Mouse (Mus musculus): ENCODE results near the gene BC017158.
A peak's percentile ranks its signal among the peaks of the same experiment; 100 is the strongest.
"Not testable (repeated sequence)": the region's sequence is repeated elsewhere in the genome, so short reads cannot be mapped to it uniquely, and the experiment has no call there.

The BC017158 gene

DNA sequence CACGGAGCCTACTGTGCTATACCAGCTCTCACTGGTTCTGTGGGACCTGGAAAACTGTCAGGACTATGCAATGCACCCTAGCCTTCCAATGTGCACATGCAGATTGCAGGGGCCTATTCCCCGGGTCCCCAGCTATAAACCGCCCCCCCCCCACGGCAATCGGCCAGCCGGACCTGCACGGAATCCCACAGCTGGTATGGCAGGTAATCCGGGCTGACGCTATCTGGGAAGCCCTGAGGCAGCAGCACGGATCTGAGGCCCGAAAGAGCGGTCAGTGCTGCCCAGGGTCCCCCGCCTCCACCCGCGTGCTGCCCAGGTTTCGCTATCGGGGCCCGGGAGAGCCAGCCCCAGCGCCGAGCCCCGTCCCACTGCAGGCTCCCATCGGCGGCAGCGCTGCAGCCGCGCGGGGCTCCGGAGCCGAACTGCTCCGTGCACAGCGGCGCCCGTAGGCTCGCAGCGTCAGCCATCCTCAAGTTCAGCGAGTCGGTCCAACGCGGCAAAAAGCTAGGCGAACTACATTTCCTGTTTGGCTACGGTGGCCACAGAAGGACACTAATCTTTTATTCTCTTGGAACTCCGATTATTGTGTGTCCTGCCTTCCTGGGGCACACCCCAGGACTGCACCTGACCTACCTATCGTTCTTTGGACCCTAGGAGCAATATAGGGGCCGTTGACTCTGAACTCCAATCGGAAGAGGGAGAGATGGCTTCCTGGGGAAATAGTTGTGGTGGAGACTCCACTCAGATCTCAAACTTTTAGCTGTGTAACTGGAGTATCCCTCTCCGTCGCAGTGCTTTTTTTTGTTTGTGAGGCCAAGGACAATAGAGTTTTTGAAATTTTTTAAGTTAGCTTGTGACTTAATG, at the start of gene BC017158:
TSS of gene BC017158 (minus strand) at position 554 of the 864 bp plus-strand sequence.
- peak; percentile 78 for DNase-seq

- DNase-seq = no peak
Observed at GRCm38 (mm10) chr7:128346991-128347390, 49.0 kb upstream of the BC017158 start.

DNA sequence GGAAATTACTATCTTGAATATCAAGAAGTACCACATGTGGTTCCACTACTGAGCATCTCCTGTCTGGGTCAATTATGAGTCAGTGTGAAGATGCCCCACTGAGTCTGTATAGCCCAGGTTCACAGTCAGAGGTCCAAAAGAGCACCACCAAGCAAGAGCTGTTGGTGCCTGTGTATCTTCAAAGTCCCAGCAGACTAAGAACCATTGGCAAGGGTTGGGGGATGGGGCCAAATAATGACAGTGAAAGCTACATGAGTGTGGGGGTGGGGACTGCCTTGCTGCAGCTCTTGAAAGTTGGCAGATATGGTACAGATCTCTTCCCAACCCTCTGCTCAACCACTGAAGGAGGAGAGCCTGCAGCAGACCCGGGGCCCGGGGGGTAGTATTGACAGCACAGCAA, 48.6 kb upstream of the BC017158 start:
- no peak for DNase-seq

DNA sequence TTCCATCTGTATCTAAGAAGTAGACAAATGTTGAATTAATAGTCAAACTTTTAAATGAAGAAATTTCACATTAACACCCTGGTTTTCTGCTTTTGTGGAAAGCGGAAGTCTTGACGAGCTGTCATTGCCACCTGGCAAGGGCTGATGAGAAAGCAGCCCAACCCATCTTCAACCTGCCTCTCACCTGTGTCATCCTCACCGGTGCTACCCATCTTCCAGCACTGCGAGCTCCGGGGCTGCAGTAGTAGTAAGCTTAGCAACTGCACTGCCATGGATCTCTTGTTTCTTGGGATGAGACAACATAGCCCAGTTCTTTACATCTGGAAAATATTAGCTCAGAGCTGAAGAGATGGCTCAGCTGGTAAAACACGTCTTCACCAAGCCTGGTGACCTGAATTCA, 47.7 kb upstream of the BC017158 start:
- no peak for DNase-seq

GRCm38 (mm10) chr7:128344928-128345653, 47.1 kb upstream of the BC017158 start:
- DNase-seq = peak; percentile 74

DNA sequence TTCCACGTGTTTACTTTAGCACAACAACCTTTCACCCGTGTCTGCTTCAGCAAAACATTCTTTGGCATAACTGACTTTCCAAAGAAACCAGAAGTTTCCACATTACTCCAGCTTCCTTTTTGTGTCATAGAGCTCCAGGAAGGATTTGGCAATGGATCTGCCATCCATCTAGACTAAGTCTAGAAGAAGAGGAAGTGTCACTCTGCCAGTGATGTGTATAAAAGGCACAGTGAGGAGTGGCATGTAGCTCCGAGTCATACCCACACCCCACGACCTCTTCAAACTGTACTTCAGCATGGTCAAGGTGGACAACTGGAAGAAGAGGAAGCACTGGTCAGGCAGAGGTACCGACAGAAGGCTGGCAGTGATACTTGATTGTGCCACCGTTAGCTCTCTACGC, 46.5 kb upstream of the BC017158 start:
- DNase-seq = no peak

DNA sequence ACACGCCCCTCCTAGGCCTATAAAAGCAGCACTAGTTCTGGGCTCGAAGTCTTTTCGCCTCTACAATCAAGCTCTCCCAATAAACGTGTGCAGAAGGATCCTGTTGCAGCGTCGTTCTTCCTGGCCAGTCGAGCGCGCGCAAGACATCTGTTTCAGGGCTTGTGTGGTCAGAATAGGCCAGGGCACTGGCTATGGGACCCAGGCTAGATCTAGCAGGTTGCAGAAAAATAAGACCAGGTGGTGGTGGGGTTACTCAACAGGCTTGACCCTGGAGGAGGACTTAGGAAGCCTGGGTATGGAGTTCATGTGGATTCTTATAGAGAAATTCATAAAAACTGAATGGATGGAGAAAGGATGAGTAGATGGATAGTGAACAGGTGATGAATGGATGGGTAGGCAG, 44.7 kb upstream of the BC017158 start:
- not testable (repeated sequence) for DNase-seq

DNA sequence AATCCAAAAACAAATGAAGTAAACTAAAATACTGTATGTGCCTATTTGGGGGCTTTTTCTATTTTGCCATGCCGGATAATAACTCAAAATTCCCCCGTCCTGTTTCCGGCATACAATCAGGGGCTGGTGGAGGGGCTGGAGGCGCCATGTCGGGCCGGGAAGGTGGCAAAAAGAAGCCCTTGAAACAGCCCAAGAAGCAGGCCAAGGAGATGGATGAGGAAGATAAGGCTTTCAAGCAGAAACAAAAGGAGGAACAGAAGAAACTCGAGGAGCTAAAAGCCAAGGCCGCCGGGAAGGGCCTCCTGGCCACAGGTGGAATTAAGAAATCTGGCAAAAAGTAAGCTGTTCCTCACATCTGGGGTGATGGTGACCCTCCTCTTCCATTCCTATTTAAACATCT, 42.4 kb upstream of the BC017158 start:
- DNase-seq = not testable (repeated sequence)

- DNase-seq = no peak
Observed at GRCm38 (mm10) chr7:128332896-128333295, 34.9 kb upstream of the BC017158 start.

GRCm38 (mm10) chr7:128330981-128331380, 33.0 kb upstream of the BC017158 start:
- DNase-seq = no peak

DNA sequence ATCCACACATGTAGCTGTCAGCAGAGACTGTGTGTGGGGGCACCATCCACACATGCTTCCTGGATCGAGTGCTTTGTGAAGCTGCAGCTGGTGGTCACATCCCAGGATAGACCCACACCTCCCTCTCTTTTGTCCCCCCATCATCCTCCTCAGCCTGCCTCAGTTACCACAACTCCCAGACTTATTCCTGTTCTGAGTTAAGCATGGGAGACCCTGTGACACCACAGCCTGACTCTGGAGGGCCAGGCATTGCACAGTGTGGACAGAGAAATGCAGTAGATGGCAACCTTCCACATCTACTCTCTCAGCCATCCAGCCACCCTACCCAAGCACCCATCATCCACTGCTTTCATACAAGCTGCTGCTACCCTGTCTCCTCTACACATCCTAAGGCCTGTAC, 27.0 kb upstream of the BC017158 start:
- DNase-seq = no peak

- no peak for DNase-seq
Observed at GRCm38 (mm10) chr7:128321260-128321659, 23.3 kb upstream of the BC017158 start.

GRCm38 (mm10) chr7:128320219-128320816, 22.3 kb upstream of the BC017158 start:
- DNase-seq = no peak

GRCm38 (mm10) chr7:128319140-128319539, 21.2 kb upstream of the BC017158 start:
- no peak for DNase-seq

- DNase-seq = no peak
Observed at GRCm38 (mm10) chr7:128317011-128317410, 19.0 kb upstream of the BC017158 start.

DNA sequence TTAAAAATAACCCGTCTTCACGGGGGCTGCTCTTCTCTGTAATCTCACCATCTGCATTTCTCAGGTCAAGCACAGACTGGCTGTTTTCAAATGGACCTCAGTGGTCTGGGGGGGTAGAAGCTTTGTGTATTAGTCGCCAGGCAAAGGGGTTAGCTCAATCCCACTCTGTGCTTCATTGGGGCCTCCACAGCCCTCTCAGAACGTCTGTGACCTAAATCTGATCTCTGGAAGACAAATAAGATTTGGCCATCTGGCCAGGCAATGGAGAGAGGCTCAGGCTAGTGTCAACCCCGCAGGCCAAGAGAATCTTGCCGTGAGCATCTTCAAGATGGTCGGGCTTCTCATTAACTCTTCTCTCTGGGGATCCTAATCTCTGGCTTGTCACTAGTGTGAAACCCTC, 16.5 kb upstream of the BC017158 start:
- no peak for DNase-seq

DNA sequence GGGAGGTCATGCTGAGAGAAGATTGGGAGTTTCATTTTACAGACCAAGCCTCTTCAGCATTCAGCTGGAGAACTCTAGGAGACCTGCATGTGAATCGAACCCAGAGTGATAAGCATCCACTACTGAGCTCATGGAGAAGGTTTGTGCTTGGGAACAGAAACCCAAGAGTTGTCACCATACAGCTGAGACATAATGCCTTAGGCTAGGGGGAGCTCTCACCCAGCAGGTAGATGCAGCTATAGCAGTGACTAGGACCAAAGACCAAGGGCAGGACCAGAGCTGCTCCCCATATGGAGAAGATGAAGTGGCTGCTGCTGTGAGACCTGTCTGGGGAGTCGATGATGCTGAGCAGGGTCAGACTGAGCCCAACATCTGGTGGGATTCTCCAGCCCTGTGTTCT, 15.6 kb upstream of the BC017158 start:
- DNase-seq = no peak

- no peak for DNase-seq
Observed at GRCm38 (mm10) chr7:128312375-128313059, 14.5 kb upstream of the BC017158 start.

GRCm38 (mm10) chr7:128311811-128312210, 13.8 kb upstream of the BC017158 start:
- no peak for DNase-seq

DNA sequence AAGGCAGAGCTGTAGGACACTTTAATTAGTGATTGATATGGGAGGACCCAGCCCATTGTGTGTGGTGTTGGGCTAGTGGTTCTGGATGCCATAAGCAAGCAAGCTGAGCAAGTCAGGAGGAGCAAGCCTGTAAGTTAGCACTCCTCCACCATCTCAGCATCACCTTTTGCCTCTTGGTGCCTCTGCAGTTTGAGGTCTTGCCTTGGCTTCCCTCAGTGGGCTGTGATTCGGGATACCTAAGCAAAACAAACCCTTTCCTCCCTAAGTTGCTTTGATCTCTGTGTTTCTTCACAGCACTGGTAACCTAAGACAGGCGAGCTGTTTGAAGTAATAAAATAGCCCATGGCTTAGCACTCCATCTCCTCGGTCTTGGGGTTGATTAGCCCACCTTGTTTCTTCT, 13.3 kb upstream of the BC017158 start:
- DNase-seq = no peak

DNA sequence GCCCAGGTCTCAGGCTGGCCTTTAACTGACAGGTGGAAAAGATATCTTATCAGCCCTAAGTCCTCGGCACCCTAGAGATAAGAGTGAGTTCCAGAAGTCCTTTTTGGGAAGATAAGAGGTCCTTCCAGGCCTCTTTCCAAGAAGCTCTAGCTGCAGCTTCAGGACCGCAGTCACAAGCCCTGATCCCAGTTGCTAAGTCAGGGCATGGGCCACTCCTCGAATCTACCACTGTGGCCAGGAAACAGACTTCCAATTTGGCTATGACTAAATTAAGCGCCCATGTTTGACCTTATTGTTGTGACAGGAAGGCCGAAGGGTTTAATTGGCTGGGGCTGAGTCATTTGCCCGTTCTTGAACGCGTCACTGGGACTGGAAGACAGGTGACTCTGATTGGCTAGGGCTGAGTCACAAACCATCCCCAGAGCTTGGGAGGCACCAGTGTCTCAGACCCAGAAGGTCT, 12.3 kb upstream of the BC017158 start:
- no peak for DNase-seq

GRCm38 (mm10) chr7:128309776-128310175, 11.8 kb upstream of the BC017158 start:
- DNase-seq = no peak

DNA sequence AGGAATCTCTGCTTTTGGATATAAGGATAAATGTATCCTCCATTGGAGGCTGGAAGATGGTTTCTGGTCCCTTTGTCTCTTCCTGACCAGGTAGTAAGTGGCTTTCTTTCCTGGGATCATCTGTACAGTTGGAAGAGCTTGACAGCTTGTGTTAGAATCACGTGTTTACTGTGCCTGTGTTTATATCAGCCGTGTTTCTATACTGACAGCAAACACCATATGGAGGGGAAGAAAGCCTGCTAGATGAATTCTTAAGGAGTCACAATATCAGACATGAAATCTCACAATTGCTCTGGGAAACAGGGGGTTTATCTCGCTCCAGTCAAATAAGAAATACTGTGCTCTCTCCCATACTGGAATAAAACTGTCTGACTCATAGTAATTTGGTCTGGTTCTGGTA, 11.2 kb upstream of the BC017158 start:
- DNase-seq = no peak

All from thymus, postnatal 4 days (tissue).